Mouse (Mus musculus): Measurements from ENCODE around the gene Fcer2a. TPM values are rescaled to one million over a fixed set of nuclear protein-coding genes. Genes with fewer than 3 reads are reported as not detected.

The Fcer2a gene
- polyA plus RNA-seq (2015; fragmentation: Nextera tagmentation; extraction: Ambion mirVana): 0.20 and 0.39 TPM in 2 replicates

GRCm38 (mm10) chr8:3694121-3694520, at the start of gene Fcer2a:
Gene Fcer2a, minus strand, starts transcription at chr8:3694175.
- no peaks in the 10 kb centered on the region for H3K27me3 ChIP-seq
- no peak within 1 kb of the TSS for H3K27ac ChIP-seq (replicated peaks)
- H3K4me1 ChIP-seq (replicated peaks): no peaks in the 10 kb centered on the region
- no peak within 1 kb of the TSS for H3K4me2 ChIP-seq
- no peak within 1 kb of the TSS for H3K4me3 ChIP-seq
- H3K36me3 ChIP-seq: no peaks in the 10 kb centered on the region
- no peak within 1 kb of the TSS for H3K9ac ChIP-seq
- no peaks in the 10 kb centered on the region for H3K9me3 ChIP-seq
- 85% methylated on average over 3 of the region's 3 CpGs for WGBS
- ATAC-seq (ENCODE audit: low read depth): no peak

GRCm38 (mm10) chr8:3736947-3737346, 43.0 kb upstream of the Fcer2a start:
- Histone ChIP-seq H3K27me3 (no peaks in the 10 kb centered on the region), H3K9ac (no peak overlapping the region), H3K36me3 (no peaks in the 10 kb centered on the region), H3K4me1 (replicated peaks) (no peaks in the 10 kb centered on the region), H3K27ac (replicated peaks) (no peak overlapping the region), H3K9me3 (no peaks in the 10 kb centered on the region), H3K4me2 (no peak overlapping the region), H3K4me3 (no peak overlapping the region)
- no peak for ATAC-seq (ENCODE audit: low read depth)
- WGBS: 91% methylated on average over 2 of the region's 2 CpGs

GRCm38 (mm10) chr8:3735599-3735998, 41.6 kb upstream of the Fcer2a start:
- no peaks in the 10 kb centered on the region for H3K36me3 ChIP-seq
- no peaks in the 10 kb centered on the region for H3K27me3 ChIP-seq
- WGBS: 86% methylated on average over 2 of the region's 2 CpGs
- no peak overlapping the region for H3K4me3 ChIP-seq
- no peak overlapping the region for H3K4me2 ChIP-seq
- ATAC-seq (ENCODE audit: low read depth): no peak
- H3K9ac ChIP-seq: no peak overlapping the region
- H3K4me1 ChIP-seq (replicated peaks): no peaks in the 10 kb centered on the region
- no peaks in the 10 kb centered on the region for H3K9me3 ChIP-seq
- H3K27ac ChIP-seq (replicated peaks): no peak overlapping the region

- Histone ChIP-seq H3K9me3 (no peaks in the 10 kb centered on the region), H3K9ac (no peak overlapping the region), H3K4me3 (no peak overlapping the region), H3K27ac (replicated peaks) (no peak overlapping the region), H3K4me1 (replicated peaks) (no peaks in the 10 kb centered on the region), H3K36me3 (no peaks in the 10 kb centered on the region), H3K4me2 (no peak overlapping the region), H3K27me3 (no peaks in the 10 kb centered on the region)
- no peak for ATAC-seq (ENCODE audit: low read depth)
- WGBS: 33% methylated on average over 1 of the region's 1 CpGs
Measured at GRCm38 (mm10) chr8:3734084-3734483, 40.1 kb upstream of the Fcer2a start.

GRCm38 (mm10) chr8:3721041-3721440, 27.1 kb upstream of the Fcer2a start:
- H3K4me2 ChIP-seq: no peak overlapping the region
- no peak overlapping the region for H3K9ac ChIP-seq
- H3K27me3 ChIP-seq: no peaks in the 10 kb centered on the region
- no peaks in the 10 kb centered on the region for H3K36me3 ChIP-seq
- no peaks in the 10 kb centered on the region for H3K9me3 ChIP-seq
- H3K27ac ChIP-seq (replicated peaks): no peak overlapping the region
- no peak for ATAC-seq (ENCODE audit: low read depth)
- H3K4me3 ChIP-seq: no peak overlapping the region
- WGBS: 41% methylated on average over 1 of the region's 1 CpGs
- no peaks in the 10 kb centered on the region for H3K4me1 ChIP-seq (replicated peaks)

GRCm38 (mm10) chr8:3720551-3720950, 26.6 kb upstream of the Fcer2a start, which contains the start of gene Clec4g:
Gene Clec4g, minus strand, starts transcription at chr8:3720651.
- no peaks in the 10 kb centered on the region for H3K36me3 ChIP-seq
- no peak within 1 kb of the TSS for H3K4me3 ChIP-seq
- H3K27me3 ChIP-seq: no peaks in the 10 kb centered on the region
- no peaks in the 10 kb centered on the region for H3K4me1 ChIP-seq (replicated peaks)
- 80% methylated on average over 5 of the region's 5 CpGs for WGBS
- H3K9ac ChIP-seq: no peak within 1 kb of the TSS
- no peak within 1 kb of the TSS for H3K27ac ChIP-seq (replicated peaks)
- H3K9me3 ChIP-seq: no peaks in the 10 kb centered on the region
- H3K4me2 ChIP-seq: no peak within 1 kb of the TSS
- ATAC-seq (ENCODE audit: low read depth): no peak

- H3K36me3 ChIP-seq: no peaks in the 10 kb centered on the region
- no peak overlapping the region for H3K9ac ChIP-seq
- no peaks in the 10 kb centered on the region for H3K4me1 ChIP-seq (replicated peaks)
- H3K27ac ChIP-seq (replicated peaks): no peak overlapping the region
- H3K4me3 ChIP-seq: no peak overlapping the region
- WGBS: 15% methylated on average over 14 of the region's 14 CpGs
- ATAC-seq (ENCODE audit: low read depth): no peak
- no peaks in the 10 kb centered on the region for H3K9me3 ChIP-seq
- H3K4me2 ChIP-seq: no peak overlapping the region
- H3K27me3 ChIP-seq: no peaks in the 10 kb centered on the region
Measured at GRCm38 (mm10) chr8:3718559-3718958, 24.6 kb upstream of the Fcer2a start.

GRCm38 (mm10) chr8:3717321-3717954, 23.5 kb upstream of the Fcer2a start:
- 86% methylated on average over 12 of the region's 12 CpGs for WGBS
- H3K4me2 ChIP-seq: no peak overlapping the region
- H3K9me3 ChIP-seq: no peaks in the 10 kb centered on the region
- H3K36me3 ChIP-seq: no peaks in the 10 kb centered on the region
- no peak for ATAC-seq (ENCODE audit: low read depth)
- H3K4me3 ChIP-seq: no peak overlapping the region
- H3K9ac ChIP-seq: no peak overlapping the region
- no peaks in the 10 kb centered on the region for H3K4me1 ChIP-seq (replicated peaks)
- H3K27me3 ChIP-seq: no peaks in the 10 kb centered on the region
- no peak overlapping the region for H3K27ac ChIP-seq (replicated peaks)

GRCm38 (mm10) chr8:3711646-3712045, 17.7 kb upstream of the Fcer2a start:
- no peak overlapping the region for H3K4me2 ChIP-seq
- no peak overlapping the region for H3K4me3 ChIP-seq
- H3K9ac ChIP-seq: no peak overlapping the region
- H3K9me3 ChIP-seq: no peaks in the 10 kb centered on the region
- H3K27me3 ChIP-seq: no peaks in the 10 kb centered on the region
- H3K27ac ChIP-seq (replicated peaks): no peak overlapping the region
- no peaks in the 10 kb centered on the region for H3K36me3 ChIP-seq
- 68% methylated on average over 2 of the region's 2 CpGs for WGBS
- no peak for ATAC-seq (ENCODE audit: low read depth)
- no peaks in the 10 kb centered on the region for H3K4me1 ChIP-seq (replicated peaks)

- 83% methylated on average over 3 of the region's 3 CpGs for WGBS
- H3K27ac ChIP-seq (replicated peaks): no peak overlapping the region
Measured at GRCm38 (mm10) chr8:3710312-3710711, 16.3 kb upstream of the Fcer2a start.

GRCm38 (mm10) chr8:3707611-3708010, 13.6 kb upstream of the Fcer2a start:
- Histone ChIP-seq H3K4me1 (replicated peaks) (no peaks in the 10 kb centered on the region), H3K4me3 (no peak overlapping the region), H3K27ac (replicated peaks) (no peak overlapping the region), H3K27me3 (no peaks in the 10 kb centered on the region), H3K9ac (no peak overlapping the region), H3K36me3 (no peaks in the 10 kb centered on the region), H3K4me2 (no peak overlapping the region), H3K9me3 (no peaks in the 10 kb centered on the region)
- WGBS: 77% methylated on average over 7 of the region's 7 CpGs
- no peak for ATAC-seq (ENCODE audit: low read depth)

More at GRCm38 (mm10) chr8:3710312-3710711, 16.3 kb upstream of the Fcer2a start:
- Histone ChIP-seq H3K9me3 (no peaks in the 10 kb centered on the region), H3K36me3 (no peaks in the 10 kb centered on the region), H3K4me3 (no peak overlapping the region), H3K4me2 (no peak overlapping the region), H3K27me3 (no peaks in the 10 kb centered on the region), H3K9ac (no peak overlapping the region), H3K4me1 (replicated peaks) (no peaks in the 10 kb centered on the region)
- ATAC-seq (ENCODE audit: low read depth): no peak

- Histone ChIP-seq H3K4me1 (replicated peaks) (no peaks in the 10 kb centered on the region), H3K4me2 (no peak overlapping the region), H3K9me3 (no peaks in the 10 kb centered on the region), H3K4me3 (no peak overlapping the region), H3K27me3 (no peaks in the 10 kb centered on the region), H3K9ac (no peak overlapping the region), H3K27ac (replicated peaks) (no peak overlapping the region), H3K36me3 (no peaks in the 10 kb centered on the region)
- no peak for ATAC-seq (ENCODE audit: low read depth)
- WGBS: 59% methylated on average over 4 of the region's 4 CpGs
Measured at GRCm38 (mm10) chr8:3705711-3706110, 11.7 kb upstream of the Fcer2a start.

GRCm38 (mm10) chr8:3701491-3701890, 7.5 kb upstream of the Fcer2a start:
- H3K4me2 ChIP-seq: no peak overlapping the region
- H3K36me3 ChIP-seq: no peaks in the 10 kb centered on the region
- WGBS: 97% methylated on average over 1 of the region's 1 CpGs
- H3K4me3 ChIP-seq: no peak overlapping the region
- no peaks in the 10 kb centered on the region for H3K27me3 ChIP-seq
- no peaks in the 10 kb centered on the region for H3K9me3 ChIP-seq
- no peaks in the 10 kb centered on the region for H3K4me1 ChIP-seq (replicated peaks)
- H3K9ac ChIP-seq: no peak overlapping the region
- no peak for ATAC-seq (ENCODE audit: low read depth)
- H3K27ac ChIP-seq (replicated peaks): no peak overlapping the region
